Mouse (Mus musculus): ENCODE results near the gene Wdr48. TPM values are rescaled to one million over a fixed set of nuclear protein-coding genes. Genes with fewer than 3 reads are reported as not detected.

Gene Wdr48
- polyA plus RNA-seq, 1 experiment, result not detected

DNA sequence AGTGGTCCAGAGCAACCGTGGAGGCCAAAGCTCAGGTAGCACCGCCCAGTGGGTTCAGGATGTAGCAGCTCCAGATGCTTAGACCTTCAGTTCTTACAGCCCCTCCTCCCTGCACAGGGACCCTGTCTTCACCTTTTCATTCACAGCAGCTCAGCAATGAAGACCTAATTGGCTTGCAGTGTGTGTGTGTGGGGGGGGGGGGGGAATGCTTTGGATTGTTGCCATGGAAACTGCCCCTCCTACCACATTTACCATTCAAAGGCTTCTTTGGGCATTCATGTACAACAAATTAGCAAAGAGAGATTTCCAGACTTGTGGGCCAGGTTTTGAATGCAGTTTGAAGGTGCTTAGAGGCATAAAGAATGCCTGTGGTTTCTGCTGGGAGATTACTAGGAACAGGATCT, 5.8 kb upstream of the Wdr48 start:
- no peak for TF ChIP-seq POLR2A (IDR thresholded peaks at IDR 0.05; ENCODE audit: insufficient read depth, low read depth, low read length)
- TF ChIP-seq CTCF (IDR thresholded peaks at IDR 0.05; ENCODE audit: insufficient read depth, low read depth, low read length), result no peak
- H3K4me3 ChIP-seq (ENCODE audit: insufficient read depth, low read depth, low read length), result no peak overlapping the region
- WGBS, result 20% methylated on average over 2 of the region's 2 CpGs
- no peak overlapping the region for H3K27ac ChIP-seq (ENCODE audit: insufficient read depth, low read depth, low read length)
- peaks cover 3% of the 10 kb centered on the region for H3K4me1 ChIP-seq (ENCODE audit: control insufficient read depth, insufficient read depth, low read length)

GRCm38 (mm10) chr9:119889446-119889845, 5.2 kb upstream of the Wdr48 start:
- H3K27ac ChIP-seq (ENCODE audit: insufficient read depth, low read depth, low read length), result no peak overlapping the region
- whole genome bisulfite sequencing, result 67% methylated on average over 9 of the region's 9 CpGs
- no peak overlapping the region for H3K4me3 ChIP-seq (ENCODE audit: insufficient read depth, low read depth, low read length)
- TF ChIP-seq CTCF (IDR thresholded peaks at IDR 0.05; ENCODE audit: insufficient read depth, low read depth, low read length), result no peak
- peaks cover 3% of the 10 kb centered on the region for H3K4me1 ChIP-seq (ENCODE audit: control insufficient read depth, insufficient read depth, low read length)

- WGBS, result 47% methylated on average over 2 of the region's 2 CpGs
- peaks cover 6% of the 10 kb centered on the region for H3K4me1 ChIP-seq (ENCODE audit: control insufficient read depth, insufficient read depth, low read length)
- no peak overlapping the region for H3K27ac ChIP-seq (ENCODE audit: insufficient read depth, low read depth, low read length)
- no peak for TF ChIP-seq CTCF (IDR thresholded peaks at IDR 0.05; ENCODE audit: insufficient read depth, low read depth, low read length)
- no peak for TF ChIP-seq POLR2A (IDR thresholded peaks at IDR 0.05; ENCODE audit: insufficient read depth, low read depth, low read length)
- H3K4me3 ChIP-seq (ENCODE audit: insufficient read depth, low read depth, low read length), result no peak overlapping the region
Measured at GRCm38 (mm10) chr9:119890692-119891091, 4.0 kb upstream of the Wdr48 start.

DNA sequence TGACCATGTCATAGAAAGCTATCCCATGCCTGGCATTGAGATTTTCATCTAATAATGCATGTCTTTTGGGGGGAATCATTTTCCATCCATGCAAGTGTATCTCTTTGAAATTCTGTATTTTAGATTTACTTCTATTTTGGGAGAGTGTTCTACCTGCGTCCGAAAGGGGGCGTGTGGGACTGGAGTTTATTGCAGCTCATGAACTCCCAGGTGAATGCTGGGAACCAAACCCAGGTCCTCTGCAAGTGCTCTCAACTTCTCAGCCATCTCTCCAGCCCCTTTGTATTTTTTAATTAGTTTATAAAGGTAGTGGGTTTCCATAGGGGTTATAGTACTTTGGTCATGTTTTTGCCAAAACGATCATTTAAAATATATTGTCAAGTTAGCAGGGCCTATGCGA, 797 bp upstream of the Wdr48 start:
- peaks cover 6% of the 10 kb centered on the region; the same call in 1 of the 2 replicates for H3K4me1 ChIP-seq (ENCODE audit: control insufficient read depth, insufficient read depth, low read length)
- no peak overlapping the region for H3K4me3 ChIP-seq (ENCODE audit: insufficient read depth, low read depth, low read length)
- WGBS, result 92% methylated on average over 5 of the region's 5 CpGs
- no peak for TF ChIP-seq CTCF (IDR thresholded peaks at IDR 0.05; ENCODE audit: insufficient read depth, low read depth, low read length)
- no peak for TF ChIP-seq POLR2A (IDR thresholded peaks at IDR 0.05; ENCODE audit: insufficient read depth, low read depth, low read length)
- H3K27ac ChIP-seq (ENCODE audit: insufficient read depth, low read depth, low read length), result no peak overlapping the region

DNA sequence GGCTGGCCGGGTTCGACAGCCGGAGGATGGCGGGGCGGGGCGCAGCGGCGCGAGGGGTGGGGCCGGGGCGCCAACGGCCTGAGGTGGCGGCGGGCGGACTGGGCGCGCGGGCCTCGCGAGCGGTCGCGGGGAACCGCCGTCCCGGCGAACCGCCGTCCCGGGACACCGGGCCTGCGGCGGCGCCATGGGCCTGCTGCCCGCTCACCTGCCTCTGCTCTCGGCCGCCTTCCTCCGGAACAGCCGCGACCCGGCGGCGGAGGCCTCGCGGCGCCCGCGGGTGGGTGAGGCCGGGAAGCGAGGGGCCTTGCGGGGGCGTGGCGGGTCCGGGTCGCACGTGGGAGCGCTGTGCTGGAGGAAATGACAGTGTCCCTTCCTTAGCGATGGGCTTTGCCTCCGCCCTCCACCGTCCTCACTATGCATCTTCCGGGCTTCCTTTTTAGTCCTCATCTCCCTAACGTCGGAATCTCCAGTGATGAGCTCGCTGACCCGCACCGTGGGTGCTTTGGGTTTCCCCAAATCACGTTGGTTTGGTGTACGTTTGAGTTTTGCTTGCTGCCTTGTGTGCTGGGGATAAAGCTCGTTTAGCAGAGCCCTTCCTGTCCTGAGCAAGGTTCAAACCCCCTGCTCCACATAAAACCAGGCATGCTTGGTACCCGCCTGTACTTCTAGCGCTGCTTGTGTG, 503 bp downstream of the Wdr48 start:
- no peak overlapping the region for H3K27ac ChIP-seq (ENCODE audit: insufficient read depth, low read depth, low read length)
- WGBS, result under 1% methylated on average over 59 of the region's 71 CpGs
- H3K4me3 ChIP-seq (ENCODE audit: insufficient read depth, low read depth, low read length), result peak overlapping the region; percentile 89
- peaks cover 6% of the 10 kb centered on the region; the same call in 1 of the 2 replicates for H3K4me1 ChIP-seq (ENCODE audit: control insufficient read depth, insufficient read depth, low read length)
- TF ChIP-seq POLR2A (IDR thresholded peaks at IDR 0.05; ENCODE audit: insufficient read depth, low read depth, low read length) (no peak), CTCF (IDR thresholded peaks at IDR 0.05; ENCODE audit: insufficient read depth, low read depth, low read length) (no peak)

- no peak for TF ChIP-seq POLR2A (IDR thresholded peaks at IDR 0.05; ENCODE audit: insufficient read depth, low read depth, low read length)
- no peak for TF ChIP-seq CTCF (IDR thresholded peaks at IDR 0.05; ENCODE audit: insufficient read depth, low read depth, low read length)
- 74% methylated on average over 2 of the region's 2 CpGs for WGBS
Measured at GRCm38 (mm10) chr9:119899446-119899845, 4.8 kb downstream of the Wdr48 start.

DNA sequence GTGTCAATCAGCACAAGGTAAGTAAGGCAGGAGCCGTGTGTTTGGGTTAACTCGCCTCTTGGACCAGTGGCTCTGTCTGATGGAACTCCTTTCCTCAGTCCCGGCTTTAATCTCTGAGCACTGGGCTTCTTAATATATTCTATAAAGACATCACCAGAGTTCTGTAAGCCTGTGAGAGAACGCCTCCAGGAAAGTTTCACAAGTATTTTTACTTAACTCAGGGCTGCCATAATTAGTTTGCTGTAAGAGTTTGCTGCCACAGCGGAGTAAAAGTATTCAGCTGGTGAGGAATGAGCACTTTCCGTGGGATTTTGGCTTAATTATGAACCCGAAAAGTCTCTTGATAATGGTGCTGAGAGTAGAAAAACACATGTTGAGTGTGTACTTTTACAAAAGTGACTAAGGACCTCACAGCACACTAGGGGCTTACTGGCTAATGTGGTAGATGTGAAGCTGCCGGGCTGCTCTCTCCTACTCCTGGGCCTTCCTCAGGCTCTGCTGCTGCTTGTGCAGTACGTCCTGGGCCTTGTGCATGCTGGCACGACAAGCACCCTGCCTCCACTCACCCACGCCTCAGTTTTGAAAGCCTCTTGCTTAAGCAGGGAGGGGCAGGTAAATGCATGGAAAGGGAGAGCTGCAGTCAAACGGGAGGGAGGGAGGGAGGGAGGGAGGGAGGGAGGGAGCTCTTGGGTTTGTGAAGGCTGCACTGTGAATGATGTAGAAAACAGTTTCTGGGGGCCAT, 7.9 kb downstream of the Wdr48 start:
- no peak overlapping the region for H3K27ac ChIP-seq (ENCODE audit: insufficient read depth, low read depth, low read length)
- 70% methylated on average over 12 of the region's 12 CpGs for WGBS
- no peak for TF ChIP-seq POLR2A (IDR thresholded peaks at IDR 0.05; ENCODE audit: insufficient read depth, low read depth, low read length)
- no peak for TF ChIP-seq CTCF (IDR thresholded peaks at IDR 0.05; ENCODE audit: insufficient read depth, low read depth, low read length)
- no peak overlapping the region for H3K4me3 ChIP-seq (ENCODE audit: insufficient read depth, low read depth, low read length)
- H3K4me1 ChIP-seq (ENCODE audit: control insufficient read depth, insufficient read depth, low read length), result peaks cover 5% of the 10 kb centered on the region; the same call in 1 of the 2 replicates

More at GRCm38 (mm10) chr9:119899446-119899845, 4.8 kb downstream of the Wdr48 start:
- no peak overlapping the region for H3K27ac ChIP-seq (ENCODE audit: insufficient read depth, low read depth, low read length)
- peaks cover 11% of the 10 kb centered on the region; the same call in 1 of the 2 replicates for H3K4me1 ChIP-seq (ENCODE audit: control insufficient read depth, insufficient read depth, low read length)
- no peak overlapping the region for H3K4me3 ChIP-seq (ENCODE audit: insufficient read depth, low read depth, low read length)

DNA sequence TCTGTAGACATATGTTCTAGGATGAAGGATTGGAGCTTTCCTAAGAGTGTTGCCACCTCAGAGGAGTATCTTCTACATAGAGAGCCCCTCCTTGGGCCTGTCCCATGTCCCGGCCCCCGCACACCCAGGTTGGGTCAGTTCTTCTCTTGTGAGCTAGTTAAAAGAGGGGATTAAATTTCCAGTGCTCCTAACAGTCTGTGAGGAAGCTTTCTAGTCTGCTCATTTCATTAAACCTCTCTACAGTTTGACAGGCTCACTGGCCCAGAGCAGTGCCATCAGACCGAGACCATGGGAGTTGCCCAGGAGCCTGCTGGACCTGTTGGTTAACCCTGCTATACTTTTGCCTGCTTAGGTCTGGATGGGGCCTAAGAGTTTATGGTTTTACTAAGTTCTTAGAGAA, 14.0 kb downstream of the Wdr48 start:
- Histone ChIP-seq H3K4me3 (ENCODE audit: insufficient read depth, low read depth, low read length) (no peak overlapping the region), H3K27ac (ENCODE audit: insufficient read depth, low read depth, low read length) (no peak overlapping the region), H3K4me1 (ENCODE audit: control insufficient read depth, insufficient read depth, low read length) (no peaks in the 10 kb centered on the region)
- no peak for TF ChIP-seq POLR2A (IDR thresholded peaks at IDR 0.05; ENCODE audit: insufficient read depth, low read depth, low read length)
- no peak for TF ChIP-seq CTCF (IDR thresholded peaks at IDR 0.05; ENCODE audit: insufficient read depth, low read depth, low read length)
- WGBS, result 96% methylated on average over 3 of the region's 3 CpGs

GRCm38 (mm10) chr9:119909931-119910330, 15.3 kb downstream of the Wdr48 start:
- Histone ChIP-seq H3K4me3 (ENCODE audit: insufficient read depth, low read depth, low read length) (no peak overlapping the region), H3K27ac (ENCODE audit: insufficient read depth, low read depth, low read length) (no peak overlapping the region), H3K4me1 (ENCODE audit: control insufficient read depth, insufficient read depth, low read length) (no peaks in the 10 kb centered on the region)
- TF ChIP-seq CTCF (IDR thresholded peaks at IDR 0.05; ENCODE audit: insufficient read depth, low read depth, low read length), result no peak
- no peak for TF ChIP-seq POLR2A (IDR thresholded peaks at IDR 0.05; ENCODE audit: insufficient read depth, low read depth, low read length)
- 81% methylated on average over 3 of the region's 3 CpGs for WGBS
